Mouse (Mus musculus) thymus, adult 2 months (tissue): ENCODE measurements at regions not wholly inside any gene's neighbourhood (a gene's known extent, or its start where the extent isn't known, plus 50 kb on each side); places are given as distances from the start of the nearest gene placed in this dataset.

Experiments
- CTCF ChIP-seq: fragments of 200-500 bp; IDR thresholded peaks from 2 replicates; pipeline ENCODE4 v1.5.1; 2012; ENCODE audit warnings: mild to moderate bottlenecking, control low read depth, low read length, moderate library complexity, borderline replicate concordance; ENCODE audit not compliant: control insufficient read depth, poor library complexity, insufficient read depth; ENCODE audit errors: extremely low read depth
- POLR2A ChIP-seq: fragments of 200-500 bp; IDR thresholded peaks from 2 replicates; pipeline ENCODE4 v1.6.1; 2012; ENCODE audit warnings: mild to moderate bottlenecking, low read length, control low read depth, moderate library complexity; ENCODE audit not compliant: control insufficient read depth, poor library complexity, insufficient read depth; ENCODE audit errors: extremely low read depth

- TF ChIP-seq POLR2A (no peak), CTCF (no peak)
Observed at GRCm38 (mm10) chr14:36583338-36584064, 385.1 kb downstream of the Ccser2 start.
